Mouse (Mus musculus) kidney, adult 18-20 months (tissue): ENCODE results near the gene 1700057G04Rik.
"Not testable (repeated sequence)": the region's sequence is repeated elsewhere in the genome, so short reads cannot be mapped to it uniquely, and the experiment has no call there.

ENCODE experiments used
- DNase-seq: peaks from one replicate; pipeline ENCODE4 v3.0.0; 2021

1700057G04Rik gene

DNA sequence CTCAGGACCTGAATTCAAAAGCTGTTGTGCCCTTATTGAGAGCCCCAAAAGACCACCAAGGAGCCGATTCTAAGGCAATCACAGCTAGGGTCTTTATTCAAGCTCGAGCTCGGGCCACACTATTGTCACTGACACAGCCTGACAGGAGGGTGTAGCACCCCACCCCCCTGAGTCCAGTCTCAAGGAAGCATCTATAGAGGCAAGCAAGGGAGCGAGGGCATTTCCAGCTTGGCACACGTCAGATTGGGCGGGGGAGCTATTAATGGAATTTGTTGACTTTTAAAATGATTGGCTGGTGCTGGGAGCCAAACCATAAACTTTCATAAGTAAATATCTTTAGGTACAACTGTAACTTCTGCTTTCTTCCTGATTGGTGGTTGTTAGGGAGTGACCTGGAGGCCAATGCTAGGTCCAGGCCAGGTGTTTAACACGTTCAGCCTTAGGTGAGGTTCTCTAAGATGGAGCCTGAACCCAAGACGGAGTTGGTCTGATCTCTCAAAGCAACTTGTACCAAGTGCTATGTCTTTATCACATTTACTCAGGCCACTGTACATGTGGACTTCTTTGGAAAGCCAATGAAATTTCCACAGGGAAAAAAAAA is 3.5 kb upstream of the 1700057G04Rik start:
- no peak for DNase-seq

DNA sequence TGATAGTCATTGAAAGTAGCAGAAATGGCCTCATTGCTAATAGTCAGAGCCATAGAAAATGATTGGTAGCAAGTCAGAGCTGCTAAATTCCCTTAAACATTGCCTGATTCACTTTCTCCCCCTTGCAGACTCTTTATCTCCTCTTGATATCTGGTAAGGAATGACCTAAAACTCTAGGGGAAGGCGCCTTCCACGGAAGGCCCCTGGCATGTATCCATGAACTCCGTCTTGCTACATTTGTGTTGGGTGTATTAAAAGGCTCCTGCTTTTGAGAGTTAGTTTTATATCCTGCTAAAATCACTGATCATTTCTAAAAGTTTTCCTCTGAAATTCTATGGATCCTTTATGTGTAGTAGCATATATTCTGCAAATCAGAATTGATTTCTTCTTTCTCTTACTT is 7.6 kb downstream of the 1700057G04Rik start:
- DNase-seq = no peak

DNA sequence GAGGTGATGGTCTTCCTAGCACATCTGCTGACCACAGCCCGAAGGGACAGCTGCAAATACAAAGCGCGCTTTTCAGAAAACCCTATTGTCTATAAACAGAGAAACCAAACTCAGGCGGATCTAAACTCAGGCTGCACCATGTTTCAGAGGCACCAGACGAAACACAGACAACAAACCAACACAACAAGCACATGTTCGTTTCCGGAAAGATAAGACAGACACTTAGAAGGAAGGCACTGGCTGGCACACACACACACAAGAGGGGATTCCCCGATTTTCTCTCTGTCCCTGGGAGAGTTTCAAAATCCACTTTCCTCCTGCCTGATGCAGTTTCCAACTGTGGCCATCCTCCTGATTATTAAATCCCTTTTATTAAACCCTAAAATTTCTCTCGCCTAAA is 16.8 kb downstream of the 1700057G04Rik start:
- DNase-seq = not testable (repeated sequence)

DNA sequence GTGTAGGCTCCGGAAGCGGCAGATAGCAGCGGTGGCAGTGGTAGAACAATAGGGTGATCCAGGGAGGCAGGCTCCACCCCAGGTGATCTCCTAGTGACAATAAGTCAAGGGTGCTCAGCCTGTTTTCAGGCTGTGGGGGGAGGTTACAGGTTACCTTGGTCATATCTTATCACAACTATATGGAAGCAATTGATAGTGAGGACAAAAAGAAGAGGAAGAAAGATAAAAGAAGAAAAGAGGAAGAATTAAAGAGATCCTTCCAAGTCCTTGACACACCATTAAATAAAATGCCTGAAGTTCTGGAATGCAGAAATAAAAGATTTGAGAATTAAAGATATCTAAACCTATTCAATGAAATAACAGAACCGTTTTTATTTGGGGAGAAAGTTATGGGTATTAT is 17.6 kb downstream of the 1700057G04Rik start:
- DNase-seq = no peak

DNA sequence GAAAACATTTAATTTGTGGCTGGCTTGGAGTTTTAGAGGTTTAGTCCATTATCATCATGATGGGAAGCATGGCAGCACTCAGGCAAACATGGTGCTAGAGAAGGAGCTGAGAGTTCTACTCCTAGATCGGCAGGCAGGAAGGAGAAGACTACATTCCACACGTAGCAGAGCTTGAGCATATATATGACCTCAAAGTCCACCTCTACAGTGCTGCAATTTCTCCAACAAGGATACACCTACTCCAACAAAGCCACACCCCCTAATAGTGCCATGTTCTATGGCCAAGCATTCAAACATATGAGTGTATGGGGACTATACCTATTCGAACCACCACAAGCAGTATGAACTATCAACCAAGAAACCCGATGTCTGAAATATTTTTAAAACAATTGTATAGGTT is 22.2 kb downstream of the 1700057G04Rik start:
- no peak for DNase-seq

DNA sequence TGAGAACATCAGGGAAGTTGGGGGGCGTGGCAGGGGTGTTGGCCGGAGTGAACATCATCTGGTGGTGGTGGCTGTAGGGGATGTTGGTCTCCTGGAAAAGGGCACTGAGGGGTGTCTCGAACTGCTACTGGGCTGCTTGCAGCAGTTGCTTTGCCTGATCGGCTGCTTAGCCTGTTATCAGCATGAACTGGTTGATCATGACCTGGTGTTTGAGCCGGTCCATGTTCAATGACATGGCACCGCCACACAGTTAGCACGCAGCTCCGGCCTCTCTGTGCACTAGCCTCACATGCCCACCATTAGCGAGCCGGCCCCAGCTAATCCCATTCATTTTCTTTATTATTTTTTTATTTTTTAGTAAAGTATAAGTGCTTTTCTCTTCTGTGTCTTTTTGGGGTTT is 25.7 kb downstream of the 1700057G04Rik start:
- no peak for DNase-seq

DNA sequence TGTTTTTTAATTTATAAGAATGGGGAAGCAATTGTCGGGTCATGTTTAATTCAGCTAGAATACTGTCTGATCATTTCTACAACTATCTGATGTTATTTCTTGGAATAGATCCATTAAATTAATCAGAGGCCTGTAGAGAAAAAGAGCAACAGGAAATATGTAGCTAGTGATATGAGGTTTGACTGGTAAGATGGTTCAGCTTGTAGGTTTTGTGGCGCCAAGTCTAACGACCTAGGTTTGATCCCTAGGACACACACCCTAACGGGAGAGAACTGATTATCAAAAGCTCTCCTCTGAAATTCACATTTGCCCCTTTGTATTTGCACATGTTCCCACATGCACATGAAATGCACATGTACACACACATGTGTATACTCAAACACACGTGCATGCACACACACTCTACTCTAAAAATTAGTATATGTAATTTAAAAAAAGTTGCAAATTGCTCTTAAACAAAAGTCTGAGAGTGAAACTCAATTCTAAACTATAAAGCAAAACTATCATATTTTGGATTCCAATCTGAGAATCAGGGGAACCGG is 26.2 kb downstream of the 1700057G04Rik start:
- DNase-seq = no peak

DNA sequence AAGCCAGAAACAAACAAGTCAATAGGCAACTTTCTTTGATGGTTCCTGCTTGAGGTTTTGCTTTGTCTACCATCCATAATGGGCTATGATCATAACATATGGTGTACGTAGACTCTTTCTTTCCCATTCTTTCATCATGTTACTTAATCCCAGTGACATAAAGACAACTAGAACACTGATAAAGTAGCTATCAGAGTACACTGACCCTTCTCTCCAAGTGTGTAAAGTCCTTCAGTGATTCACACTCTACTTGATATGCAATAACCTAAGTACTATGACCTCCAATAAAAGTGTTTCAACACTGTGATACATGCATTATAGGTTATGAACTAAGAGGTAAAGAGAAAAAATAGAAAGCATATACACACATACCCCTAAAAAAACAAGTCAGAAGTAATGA is 27.9 kb downstream of the 1700057G04Rik start:
- DNase-seq = no peak

DNA sequence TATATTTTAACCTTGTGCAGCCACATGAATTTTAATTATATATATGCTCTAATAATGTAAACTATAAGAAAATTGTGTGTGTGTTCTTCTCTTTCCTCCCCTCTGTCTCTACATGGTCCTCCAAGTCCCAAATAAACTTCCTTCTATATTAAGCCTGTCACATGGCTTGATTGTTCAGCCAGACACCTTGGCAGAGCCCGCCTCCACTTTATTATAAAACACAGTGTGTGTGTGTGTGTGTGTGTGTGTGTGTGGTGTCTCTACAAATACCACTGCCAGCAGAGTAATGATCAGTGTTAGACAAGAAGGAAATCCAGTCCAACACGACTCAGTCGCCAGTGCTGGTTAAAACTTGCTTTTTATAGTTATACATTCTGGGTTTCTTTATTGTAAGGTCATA is 28.5 kb downstream of the 1700057G04Rik start:
- DNase-seq = no peak

DNA sequence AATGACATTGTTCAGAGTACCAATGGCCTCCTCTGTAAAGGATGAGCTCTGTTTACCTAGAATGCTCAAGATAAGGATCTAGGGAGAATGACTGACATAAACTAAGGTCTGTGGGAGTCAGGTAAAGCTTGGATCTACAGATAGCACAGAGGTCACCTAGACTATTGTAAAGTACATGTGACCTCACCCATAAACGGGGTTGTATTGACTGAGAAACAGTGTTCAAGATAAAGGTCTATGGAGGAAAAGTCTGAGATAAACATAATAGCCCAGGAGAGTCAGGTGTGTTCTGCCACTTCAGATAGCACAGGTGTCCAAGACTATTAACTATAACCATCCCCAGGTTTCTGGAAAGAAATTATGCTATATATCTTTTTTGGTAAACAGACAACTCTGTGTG is 29.8 kb downstream of the 1700057G04Rik start:
- DNase-seq = no peak

DNA sequence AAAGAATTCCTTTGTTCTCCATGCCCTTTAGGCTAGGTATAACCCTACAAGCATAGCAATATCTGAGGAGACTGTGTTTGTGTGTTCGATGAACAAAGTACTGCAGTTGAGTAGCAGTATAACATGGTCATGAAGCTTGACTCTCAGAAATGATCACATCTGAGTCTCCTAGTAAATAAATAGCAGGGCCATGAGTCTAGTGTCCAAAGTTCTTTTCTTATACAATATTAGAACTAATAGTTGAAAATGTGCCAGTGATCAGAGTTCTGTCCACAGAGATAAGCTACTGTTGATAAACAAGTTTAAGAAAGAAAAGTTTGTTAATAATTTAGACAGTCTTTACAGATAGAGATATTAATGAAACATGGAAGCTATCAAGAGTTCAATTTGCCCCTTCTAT is 42.7 kb downstream of the 1700057G04Rik start:
- DNase-seq = no peak

DNA sequence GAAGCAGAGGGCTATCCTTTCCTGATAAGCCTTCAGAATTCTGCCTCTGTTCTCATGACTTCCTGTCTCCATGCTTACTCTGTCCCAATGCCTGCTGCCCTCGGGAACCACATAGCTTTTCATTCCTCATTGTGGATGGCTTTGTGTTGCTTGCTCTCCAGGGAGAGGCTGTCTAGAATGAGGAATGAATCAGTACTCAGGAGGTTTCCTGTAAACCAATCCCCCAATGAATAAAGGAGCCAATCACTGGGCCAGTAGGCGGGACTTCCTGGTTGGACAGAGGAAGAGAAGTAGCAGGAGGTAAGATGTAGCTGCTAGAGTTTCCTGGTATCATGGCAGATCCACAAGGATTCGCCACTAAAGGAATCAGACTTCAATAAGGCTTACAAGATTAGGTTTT is 44.1 kb downstream of the 1700057G04Rik start:
- DNase-seq = no peak

DNA sequence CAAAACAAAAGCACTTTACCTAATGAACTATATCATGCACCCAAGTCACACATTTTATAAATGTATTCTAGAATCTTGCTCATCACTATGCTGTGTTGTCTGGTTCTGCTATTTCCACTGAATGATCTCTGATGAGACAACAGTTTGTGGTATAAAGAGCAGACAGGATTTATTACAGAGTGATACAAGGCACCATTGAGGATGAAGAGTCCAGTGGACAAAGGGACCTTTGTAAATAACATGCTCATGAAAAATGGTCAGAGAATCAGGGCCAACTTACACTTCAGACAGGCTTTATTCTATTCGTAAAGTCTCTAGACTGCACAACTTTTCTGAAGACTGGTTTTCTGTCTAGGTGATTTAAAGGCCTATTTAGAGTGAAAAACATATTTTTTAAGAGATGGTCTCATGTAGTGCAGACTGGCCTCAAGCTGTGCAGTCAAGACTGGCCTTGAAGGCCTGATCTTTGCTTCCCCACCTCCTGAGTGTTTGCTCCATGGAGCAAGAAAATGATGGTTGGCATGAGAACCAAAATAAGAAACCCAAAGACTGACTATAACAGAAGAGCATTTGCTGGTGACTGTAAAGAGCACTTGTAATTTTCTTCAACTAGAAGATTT is 51.6 kb downstream of the 1700057G04Rik start:
- DNase-seq = no peak

DNA sequence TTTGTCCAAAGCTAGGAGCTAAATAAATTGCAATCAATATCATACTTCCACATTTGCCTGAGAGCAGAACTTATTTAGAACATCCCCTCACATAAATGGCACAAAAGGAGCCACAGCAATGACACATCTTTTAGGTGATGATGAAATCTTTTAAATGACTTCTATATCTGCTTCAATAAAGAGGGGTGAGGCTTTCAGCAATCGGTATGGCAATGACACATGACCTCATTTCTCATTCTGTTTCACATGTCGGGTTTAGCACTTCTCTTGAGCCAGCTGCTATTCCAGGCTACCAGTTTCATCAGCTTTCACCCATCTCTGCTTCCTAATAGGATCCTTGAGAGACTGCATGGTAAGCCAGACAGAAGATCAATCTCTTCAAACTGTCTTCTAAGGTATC is 54.3 kb downstream of the 1700057G04Rik start:
- no peak for DNase-seq

DNA sequence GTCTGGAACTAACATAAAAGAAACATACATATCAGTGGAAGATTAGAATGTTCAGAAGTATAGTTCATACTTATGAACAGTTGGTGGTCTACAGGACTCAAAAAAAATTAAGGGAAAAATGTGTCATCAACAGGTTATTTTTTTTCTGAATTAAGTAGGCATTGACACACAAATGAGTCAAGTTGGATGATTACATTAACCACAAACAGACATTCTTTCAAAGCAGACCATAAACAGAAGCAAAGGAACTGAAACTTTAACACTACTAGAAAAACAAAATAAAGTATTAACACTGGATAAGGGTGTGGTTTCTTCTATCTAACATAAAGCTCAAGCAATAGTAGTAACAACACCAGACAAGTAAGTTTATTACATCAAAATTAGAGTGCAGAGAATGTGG is 59.7 kb downstream of the 1700057G04Rik start:
- DNase-seq = no peak

DNA sequence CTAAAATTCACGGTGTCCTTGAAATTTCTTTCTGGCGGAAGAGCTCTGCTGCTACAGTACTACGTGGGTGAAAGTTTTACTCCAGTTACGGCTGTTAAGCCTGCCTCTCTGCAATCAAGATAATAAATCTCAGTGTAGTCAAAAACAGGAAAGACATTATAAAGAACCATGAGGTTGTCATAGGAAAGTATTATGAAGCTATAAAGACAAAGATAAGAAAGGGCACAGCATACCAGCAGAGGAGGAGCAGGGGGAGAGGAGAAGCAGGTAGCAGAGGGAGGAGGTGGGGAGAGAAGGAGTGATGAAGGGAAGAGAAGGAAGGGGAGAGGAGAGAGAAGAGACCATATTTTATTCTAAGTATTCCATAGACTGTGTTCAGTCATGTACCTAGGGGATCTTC is 64.7 kb downstream of the 1700057G04Rik start:
- DNase-seq = no peak

DNA sequence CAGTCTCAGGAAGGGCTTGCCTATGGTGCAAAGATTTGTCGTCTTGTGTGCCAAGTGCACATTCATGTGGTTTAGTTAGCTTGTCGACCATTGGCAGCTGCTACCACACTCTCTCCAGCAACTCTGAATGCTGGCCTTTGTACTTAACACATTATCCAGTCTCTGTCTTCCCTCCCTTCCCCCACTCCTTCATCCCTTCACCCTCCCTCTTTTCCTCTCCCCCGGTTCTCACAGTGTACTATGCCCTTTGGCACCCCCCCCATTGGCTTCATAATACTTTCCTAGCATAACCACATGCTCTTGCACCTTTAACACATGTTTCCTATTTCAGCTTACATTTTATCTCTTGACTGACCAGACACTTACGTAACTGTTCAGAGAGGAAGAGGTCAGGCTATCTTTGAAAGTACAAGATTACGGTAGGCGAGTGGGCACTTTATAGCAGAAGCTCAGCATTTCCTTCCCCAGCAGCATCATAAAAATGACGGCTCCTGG is 65.6 kb downstream of the 1700057G04Rik start:
- DNase-seq = peak; percentile 56

DNA sequence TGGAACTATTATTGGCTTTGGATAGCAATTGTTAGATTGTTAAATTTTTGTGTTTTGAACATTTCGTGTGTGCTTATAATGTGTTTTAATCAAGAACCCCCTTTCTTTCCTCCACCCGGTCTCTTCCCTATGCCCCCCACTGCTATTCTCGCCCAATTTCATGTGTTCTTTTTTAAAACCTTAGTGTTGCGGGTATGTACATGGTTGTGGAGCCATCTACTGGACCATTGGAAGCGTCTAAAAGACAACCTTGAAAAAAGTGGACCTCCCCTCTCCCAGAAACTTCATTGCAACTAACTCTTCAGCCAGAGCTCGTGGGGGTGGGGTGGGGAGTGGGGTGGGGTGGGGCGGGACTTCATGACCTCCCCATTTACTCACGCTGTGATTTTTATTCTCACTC is 66.2 kb downstream of the 1700057G04Rik start:
- peak; percentile 20 for DNase-seq

DNA sequence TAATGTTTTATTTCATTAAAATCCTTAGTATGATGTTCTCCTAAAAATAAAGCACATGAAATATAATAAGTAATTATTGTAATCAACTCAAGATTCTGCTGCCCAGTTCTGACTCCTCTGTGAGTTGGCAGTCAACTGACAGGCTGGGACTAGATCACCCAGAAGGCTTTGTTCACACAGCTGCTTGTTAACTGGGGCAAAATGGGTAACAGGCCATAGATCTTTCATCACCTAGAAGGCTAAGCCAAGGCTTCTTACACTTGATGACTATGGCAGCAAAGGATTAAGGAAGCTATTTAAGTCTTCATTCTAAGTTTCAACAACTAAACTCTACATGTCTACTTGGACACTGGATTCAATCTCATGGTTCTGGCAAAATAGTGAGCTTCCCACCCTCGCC is 68.8 kb downstream of the 1700057G04Rik start:
- DNase-seq = no peak

DNA sequence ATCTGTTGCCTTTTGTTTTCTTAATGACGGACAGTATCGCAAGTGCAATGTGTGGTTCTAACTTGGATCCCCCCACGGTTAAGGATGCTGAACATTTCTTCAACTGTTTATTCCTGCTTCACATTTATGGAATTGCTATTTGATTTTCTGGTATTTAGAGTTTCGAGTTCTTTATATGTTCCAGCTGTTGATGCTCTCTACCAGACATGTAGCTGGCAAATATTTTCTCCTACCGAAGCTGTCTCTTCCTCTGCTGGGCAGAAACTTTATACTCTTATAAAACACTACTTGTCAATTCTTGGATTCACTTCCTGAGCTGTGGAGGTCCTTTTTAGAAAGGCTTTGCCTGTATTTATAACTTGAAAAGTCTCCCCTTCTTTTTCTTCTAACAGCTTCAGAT is 70.1 kb downstream of the 1700057G04Rik start:
- no peak for DNase-seq

DNA sequence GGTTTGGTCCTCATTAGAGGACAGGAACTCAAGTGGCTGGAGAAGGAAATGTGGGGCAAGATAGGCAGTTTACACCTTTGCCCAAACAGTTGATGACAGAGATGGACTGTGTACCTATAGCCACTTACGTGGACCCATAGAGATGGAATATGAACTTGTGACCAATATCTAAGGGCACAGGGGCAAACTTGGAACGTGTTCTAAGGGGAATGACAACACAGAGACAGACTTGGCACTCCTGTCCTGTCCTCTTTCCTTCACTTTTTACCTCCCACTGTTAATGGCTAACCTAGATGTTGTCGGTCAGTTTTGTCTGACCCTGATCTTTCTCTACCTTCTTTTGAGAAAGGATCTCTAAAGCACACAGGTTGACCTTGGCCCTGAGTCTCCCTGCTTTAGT is 74.2 kb downstream of the 1700057G04Rik start:
- DNase-seq = peak; percentile 9

DNA sequence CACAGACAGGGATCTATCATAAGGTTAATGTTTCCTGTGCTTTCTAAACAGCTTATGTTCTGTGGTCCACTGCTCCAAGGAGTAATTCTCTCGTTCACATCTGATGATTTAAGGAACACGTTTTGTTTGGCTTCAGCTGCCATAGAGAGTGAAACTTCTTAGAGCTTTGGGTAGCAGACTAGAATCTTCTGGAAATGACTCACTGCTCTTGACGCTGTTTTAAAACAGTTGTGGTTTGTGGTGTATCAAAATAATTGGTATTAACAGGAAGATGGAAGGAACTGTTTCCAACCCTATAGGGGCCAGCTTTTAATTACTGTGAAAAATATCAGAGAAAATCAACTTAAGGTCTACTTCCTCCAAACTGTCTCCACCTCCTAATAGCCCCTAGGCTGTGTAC is 75.2 kb downstream of the 1700057G04Rik start:
- DNase-seq = no peak

DNA sequence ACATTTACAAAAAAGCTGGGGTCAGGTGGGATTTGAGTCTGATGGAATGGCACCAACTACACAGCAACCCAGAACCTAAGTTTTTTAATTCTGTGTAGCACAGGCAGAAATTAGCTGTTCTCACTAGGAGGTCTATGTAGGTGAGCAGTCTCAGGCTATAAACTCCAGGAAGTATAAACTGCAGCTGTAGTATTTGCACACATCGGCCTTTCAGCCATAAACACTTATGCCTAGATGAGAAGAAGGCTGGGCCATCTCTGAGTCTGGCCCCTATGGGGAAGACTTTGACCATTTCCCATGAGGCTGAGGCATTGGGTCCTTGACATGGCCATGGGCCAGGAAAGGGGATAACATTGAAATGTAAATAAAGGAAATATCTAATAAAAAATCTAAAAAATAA is 76.7 kb downstream of the 1700057G04Rik start:
- no peak for DNase-seq

DNA sequence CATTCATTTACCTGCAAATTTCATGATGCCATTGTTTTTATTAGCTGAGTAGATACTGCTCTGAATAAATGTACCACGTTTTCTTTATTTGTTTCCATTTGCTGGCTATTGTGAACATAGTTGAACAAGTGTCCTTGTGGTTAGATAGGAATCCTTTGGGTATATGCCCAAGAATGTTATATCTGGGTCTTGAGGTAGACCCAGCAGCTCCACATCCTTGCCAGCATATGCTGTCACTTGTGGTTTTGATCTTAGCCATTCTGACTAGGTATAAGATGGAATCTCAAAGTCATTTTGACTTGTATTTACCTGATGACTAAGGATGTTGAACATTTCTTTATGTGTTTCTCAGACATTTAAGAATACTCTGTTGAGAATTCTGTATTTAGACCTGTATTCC is 77.7 kb downstream of the 1700057G04Rik start:
- DNase-seq = no peak

DNA sequence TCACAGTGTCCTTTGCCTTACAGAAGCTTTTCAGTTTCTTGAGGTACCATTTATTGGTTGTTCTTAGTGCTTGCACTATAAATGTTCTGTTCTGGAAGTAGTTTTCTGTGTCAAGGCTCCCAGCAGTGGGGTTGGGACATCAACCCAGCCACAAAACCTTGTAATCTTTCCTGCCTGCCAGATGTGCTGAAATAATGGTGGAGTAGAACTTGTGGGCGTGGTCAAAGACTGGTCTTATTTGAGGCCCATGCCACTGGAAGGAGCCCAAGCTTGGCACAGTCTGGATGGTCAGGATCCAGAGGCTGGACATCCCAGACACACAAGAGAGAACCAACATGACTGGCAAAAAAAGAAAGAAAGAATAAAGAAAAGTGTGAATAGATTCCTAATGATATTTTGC is 78.2 kb downstream of the 1700057G04Rik start:
- DNase-seq = no peak
